Mouse (Mus musculus): ENCODE measurements around the gene Hnrnph2. TPM values are rescaled to one million over a fixed set of nuclear protein-coding genes. Genes with fewer than 3 reads are reported as not detected.

Gene Hnrnph2
- 164 and 210 TPM in 2 replicates for polyA plus RNA-seq (2016; fragmentation: Nextera tagmentation; extraction: Ambion mirVana)

DNA sequence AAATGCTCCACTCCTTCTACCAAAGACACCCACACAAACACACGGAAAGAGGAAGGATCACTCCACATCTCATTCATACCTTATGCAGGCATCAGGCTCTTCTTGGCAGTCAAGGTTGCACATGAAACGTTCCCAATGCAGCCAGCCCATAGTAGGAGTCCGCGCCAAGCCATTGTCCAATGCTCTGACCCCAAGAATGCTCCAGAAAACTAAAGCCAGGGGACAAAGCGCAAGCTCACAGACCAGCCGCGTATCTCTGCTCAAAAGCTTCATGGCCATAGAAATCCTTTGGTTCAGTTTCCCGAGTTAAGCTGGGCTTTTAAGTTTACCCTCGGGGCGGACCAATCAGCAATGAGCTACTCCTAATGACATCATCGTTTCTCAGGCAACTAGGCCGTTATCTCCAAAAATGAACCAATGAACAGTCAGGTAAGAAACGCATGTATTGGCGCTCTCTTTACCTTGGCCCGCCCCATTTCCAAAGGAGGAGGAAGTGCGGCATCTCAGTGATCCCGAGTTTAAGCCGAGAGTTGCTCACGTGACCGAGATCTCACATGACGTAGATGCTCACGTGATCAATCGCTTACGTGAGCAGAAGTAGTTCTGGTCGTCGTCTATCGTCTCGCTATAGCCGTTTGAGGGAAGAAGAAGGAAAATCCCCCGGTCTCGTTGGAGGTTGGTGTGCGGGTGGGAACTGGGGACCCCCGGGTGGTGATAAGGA lies at the start of gene Hnrnph2, which contains the start of gene Gla:
Gene Hnrnph2, plus strand, starts transcription at position 521 of the 721 bp plus-strand sequence.
Gene Gla, minus strand, starts transcription at position 467 of the 721 bp plus-strand sequence.
- Histone ChIP-seq H3K27me3 (ENCODE audit: insufficient read depth, poor library complexity, severe bottlenecking) (no peaks in the 10 kb centered on the region), H3K27ac (peak within 1 kb of the TSS; percentile 92), H3K4me1 (replicated peaks) (peaks cover 23% of the 10 kb centered on the region; the same call in 1 of the 2 replicates), H3K4me3 (peak within 1 kb of the TSS; percentile 61), H3K36me3 (peaks cover 11% of the 10 kb centered on the region; the same call in 1 of the 2 replicates), H3K9me3 (no peaks in the 10 kb centered on the region)
- WGBS: 18% methylated on average over 33 of the region's 33 CpGs
- peak; percentile 91 for DNase-seq (ENCODE audit: low spot score)

DNA sequence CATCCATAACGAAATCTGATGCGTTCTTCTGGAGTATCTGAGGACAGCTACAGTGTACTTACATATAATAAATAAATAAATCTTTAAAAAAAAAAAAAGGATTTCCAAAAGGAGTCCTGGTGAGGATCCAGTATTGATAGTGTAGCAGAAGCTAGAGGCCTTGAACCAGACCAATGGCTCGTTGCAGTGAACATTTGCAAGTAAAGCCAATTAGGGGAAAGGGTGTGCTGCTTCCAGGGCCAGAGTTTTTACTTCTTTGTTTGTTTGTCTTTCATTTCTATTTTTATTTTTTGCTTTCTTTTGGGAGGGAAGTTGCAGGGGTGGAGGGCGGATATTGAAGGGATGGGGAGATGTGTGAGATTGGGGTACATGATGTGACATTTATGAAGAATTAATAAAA lies 47.7 kb upstream of the Hnrnph2 start:
- H3K4me3 ChIP-seq: no peak overlapping the region
- no peaks in the 10 kb centered on the region for H3K4me1 ChIP-seq (replicated peaks)
- no peak overlapping the region for H3K27ac ChIP-seq
- no peaks in the 10 kb centered on the region for H3K9me3 ChIP-seq
- WGBS: 88% methylated on average over 4 of the region's 4 CpGs
- DNase-seq (ENCODE audit: low spot score): no peak
- H3K36me3 ChIP-seq: no peaks in the 10 kb centered on the region
- no peaks in the 10 kb centered on the region for H3K27me3 ChIP-seq (ENCODE audit: insufficient read depth, poor library complexity, severe bottlenecking)

DNA sequence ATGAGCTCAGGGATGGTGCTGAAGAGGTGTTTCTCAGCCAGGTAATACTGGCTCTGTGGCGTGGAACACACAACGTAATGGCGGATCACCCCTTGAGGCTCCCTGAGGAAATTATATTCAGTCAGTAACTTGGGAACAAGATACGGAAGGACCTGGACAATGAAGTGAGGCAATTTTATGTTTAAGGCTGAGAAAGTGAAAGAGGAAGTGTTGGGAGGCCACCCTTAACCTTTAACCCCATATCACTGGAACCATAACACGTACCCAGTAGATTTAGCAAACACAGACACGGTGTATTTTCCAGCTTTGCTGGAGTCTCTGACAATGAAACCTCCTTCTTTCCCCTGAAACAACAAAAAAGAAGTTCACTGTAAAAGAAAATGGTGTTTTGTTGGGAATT lies 46.6 kb upstream of the Hnrnph2 start:
- H3K4me3 ChIP-seq: no peak overlapping the region
- no peak for DNase-seq (ENCODE audit: low spot score)
- no peak overlapping the region for H3K27ac ChIP-seq
- H3K27me3 ChIP-seq (ENCODE audit: insufficient read depth, poor library complexity, severe bottlenecking): no peaks in the 10 kb centered on the region
- H3K9me3 ChIP-seq: no peaks in the 10 kb centered on the region
- no peaks in the 10 kb centered on the region for H3K36me3 ChIP-seq
- H3K4me1 ChIP-seq (replicated peaks): no peaks in the 10 kb centered on the region
- WGBS: 79% methylated on average over 6 of the region's 6 CpGs

DNA sequence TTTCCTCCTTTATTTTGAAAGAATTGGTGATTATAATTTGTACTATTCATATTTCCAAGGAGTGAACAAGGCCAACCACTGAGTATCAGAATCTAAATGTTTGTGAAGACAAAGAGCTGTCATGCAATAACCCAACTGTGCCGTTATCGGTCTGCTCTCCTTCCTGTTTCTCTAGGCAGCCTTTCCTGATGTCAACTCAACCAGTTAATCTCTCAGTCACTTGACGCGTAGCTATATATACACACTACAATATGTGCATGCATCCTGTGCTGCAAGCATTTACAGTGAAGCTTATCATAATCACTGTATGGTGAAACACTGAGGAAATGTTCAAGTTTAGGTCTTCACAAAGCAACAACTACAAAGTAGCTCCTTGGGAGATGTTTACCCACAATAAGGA lies 36.7 kb upstream of the Hnrnph2 start:
- no peaks in the 10 kb centered on the region for H3K36me3 ChIP-seq
- H3K9me3 ChIP-seq: no peaks in the 10 kb centered on the region
- H3K27ac ChIP-seq: no peak overlapping the region
- no peak overlapping the region for H3K4me3 ChIP-seq
- no peak for DNase-seq (ENCODE audit: low spot score)
- WGBS: 87% methylated on average over 4 of the region's 4 CpGs
- H3K27me3 ChIP-seq (ENCODE audit: insufficient read depth, poor library complexity, severe bottlenecking): peaks cover 7% of the 10 kb centered on the region; the same call in 1 of the 2 replicates
- H3K4me1 ChIP-seq (replicated peaks): no peaks in the 10 kb centered on the region

DNA sequence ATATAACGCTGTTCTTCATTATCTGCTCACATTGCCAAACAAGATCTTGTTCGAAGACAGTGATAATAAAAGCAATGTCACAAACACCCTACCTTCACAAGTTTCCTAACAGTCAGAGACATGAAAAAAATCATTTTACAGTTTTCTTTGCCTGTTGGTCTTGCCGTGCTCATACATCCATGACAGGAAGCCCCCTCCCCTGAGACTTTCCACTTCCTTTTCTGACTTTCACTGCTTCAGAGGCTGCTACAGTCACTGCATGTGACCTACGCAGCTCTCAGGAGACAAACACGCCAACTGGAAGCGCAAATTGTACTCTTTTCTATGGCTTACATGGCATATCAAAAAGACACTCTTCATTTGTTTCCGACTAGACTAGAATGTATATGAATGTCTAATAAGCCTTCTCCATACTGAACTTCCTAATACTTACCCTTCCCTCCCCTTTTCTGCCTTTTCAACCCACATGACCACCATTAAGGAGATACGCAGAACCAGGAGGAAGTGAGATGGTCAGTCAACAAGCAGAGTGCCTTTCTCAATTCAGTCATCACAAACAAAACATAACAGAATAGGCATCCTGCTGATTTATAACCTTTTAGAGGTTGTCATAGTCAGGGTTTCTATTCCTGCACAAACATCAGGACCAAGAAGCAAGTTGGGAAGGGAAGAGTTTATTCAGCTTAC lies 34.3 kb upstream of the Hnrnph2 start:
- no peak overlapping the region for H3K27ac ChIP-seq
- WGBS: 85% methylated on average over 8 of the region's 8 CpGs
- H3K9me3 ChIP-seq: no peaks in the 10 kb centered on the region
- no peak overlapping the region for H3K4me3 ChIP-seq
- no peaks in the 10 kb centered on the region for H3K36me3 ChIP-seq
- peaks cover 7% of the 10 kb centered on the region; the same call in 1 of the 2 replicates for H3K27me3 ChIP-seq (ENCODE audit: insufficient read depth, poor library complexity, severe bottlenecking)
- H3K4me1 ChIP-seq (replicated peaks): no peaks in the 10 kb centered on the region
- DNase-seq (ENCODE audit: low spot score): no peak

DNA sequence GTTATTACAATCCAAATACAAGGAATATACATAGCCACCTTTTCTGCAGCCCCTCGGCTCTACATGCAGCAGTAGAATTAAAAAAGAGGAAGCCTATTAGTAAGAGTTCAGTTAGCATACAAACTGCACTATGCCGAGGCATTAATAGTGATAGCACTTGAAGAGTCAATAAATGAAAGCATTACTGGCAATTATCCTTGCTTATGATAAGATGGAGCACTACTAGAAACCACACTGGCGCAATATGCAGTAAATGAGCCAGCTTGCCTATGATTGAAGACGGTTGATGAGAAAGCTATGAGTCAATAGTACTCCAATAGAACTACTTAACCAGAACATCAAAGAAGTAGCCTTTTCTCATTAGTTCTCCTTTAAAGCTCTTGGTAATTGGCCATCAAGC lies 23.1 kb upstream of the Hnrnph2 start:
- Histone ChIP-seq H3K36me3 (no peaks in the 10 kb centered on the region), H3K4me1 (replicated peaks) (no peaks in the 10 kb centered on the region), H3K27me3 (ENCODE audit: insufficient read depth, poor library complexity, severe bottlenecking) (no peaks in the 10 kb centered on the region), H3K27ac (no peak overlapping the region), H3K4me3 (no peak overlapping the region), H3K9me3 (no peaks in the 10 kb centered on the region)
- WGBS: 88% methylated on average over 4 of the region's 4 CpGs
- DNase-seq (ENCODE audit: low spot score): no peak

DNA sequence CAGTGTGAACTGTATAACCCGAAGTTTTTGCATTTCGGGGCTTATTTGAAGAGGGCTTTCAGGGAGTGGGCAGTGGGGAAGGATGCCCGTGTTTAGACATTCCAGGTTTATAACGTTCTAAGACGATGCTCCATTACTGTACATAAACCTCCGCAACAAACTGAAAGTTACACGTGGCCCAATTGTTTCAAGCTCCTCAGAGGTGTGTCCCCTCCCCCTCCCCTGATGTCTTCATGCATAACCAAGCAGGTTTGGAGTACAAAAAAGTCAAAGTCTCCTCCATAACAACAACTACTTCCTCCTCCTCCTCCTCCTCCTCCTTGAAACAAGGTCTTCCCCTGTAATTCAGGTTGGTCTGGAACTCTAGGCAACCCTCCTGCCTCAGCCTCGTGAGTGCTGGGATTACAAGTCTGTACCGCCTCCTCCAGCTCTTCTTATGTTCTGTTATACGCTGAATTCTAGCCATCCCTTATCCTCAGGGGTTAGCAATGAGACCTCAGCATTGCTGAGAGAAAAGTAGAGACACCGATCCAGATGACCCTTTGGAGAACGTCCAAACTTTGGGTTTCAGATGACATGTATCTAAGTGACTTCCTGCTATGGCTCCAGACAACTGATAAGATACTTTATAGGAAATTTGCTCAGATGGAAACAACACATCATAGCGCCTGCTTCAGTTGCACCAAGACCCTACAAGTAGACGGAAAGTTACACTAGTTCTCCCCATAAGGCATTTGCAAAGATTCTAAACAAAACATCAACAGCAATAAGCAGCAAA lies 20.3 kb upstream of the Hnrnph2 start:
- Histone ChIP-seq H3K36me3 (no peaks in the 10 kb centered on the region), H3K27ac (no peak overlapping the region), H3K4me1 (replicated peaks) (0 out of 2 replicates have a peak, but pooled peaks cover 3% of the 10 kb centered on the region), H3K27me3 (ENCODE audit: insufficient read depth, poor library complexity, severe bottlenecking) (no peaks in the 10 kb centered on the region), H3K4me3 (no peak overlapping the region), H3K9me3 (no peaks in the 10 kb centered on the region)
- no peak for DNase-seq (ENCODE audit: low spot score)
- WGBS: 88% methylated on average over 14 of the region's 14 CpGs

DNA sequence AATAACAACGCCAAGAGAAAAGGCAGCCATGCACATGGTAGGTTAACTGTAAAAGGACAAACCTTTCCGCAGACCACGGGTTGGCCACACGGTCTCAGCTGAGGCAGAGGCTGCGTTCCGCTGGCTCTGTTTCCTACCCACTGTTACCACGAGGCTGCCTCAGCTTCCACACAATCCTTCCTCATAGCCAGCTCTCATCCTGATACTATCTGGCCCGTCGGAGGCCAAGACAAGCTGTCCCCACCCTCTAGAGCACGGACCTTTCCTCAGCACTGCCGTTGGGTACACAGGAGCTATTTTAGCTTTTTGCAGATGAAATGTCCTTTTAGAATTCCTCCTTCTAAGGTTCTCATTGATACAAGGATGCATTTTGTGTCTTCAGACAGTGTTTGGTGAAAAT lies 18.7 kb upstream of the Hnrnph2 start:
- Histone ChIP-seq H3K36me3 (0 out of 2 replicates have a peak, but pooled peaks cover 3% of the 10 kb centered on the region), H3K4me3 (no peak overlapping the region), H3K27ac (no peak overlapping the region), H3K9me3 (no peaks in the 10 kb centered on the region), H3K4me1 (replicated peaks) (0 out of 2 replicates have a peak, but pooled peaks cover 8% of the 10 kb centered on the region), H3K27me3 (ENCODE audit: insufficient read depth, poor library complexity, severe bottlenecking) (no peaks in the 10 kb centered on the region)
- 86% methylated on average over 11 of the region's 11 CpGs for WGBS
- no peak for DNase-seq (ENCODE audit: low spot score)

DNA sequence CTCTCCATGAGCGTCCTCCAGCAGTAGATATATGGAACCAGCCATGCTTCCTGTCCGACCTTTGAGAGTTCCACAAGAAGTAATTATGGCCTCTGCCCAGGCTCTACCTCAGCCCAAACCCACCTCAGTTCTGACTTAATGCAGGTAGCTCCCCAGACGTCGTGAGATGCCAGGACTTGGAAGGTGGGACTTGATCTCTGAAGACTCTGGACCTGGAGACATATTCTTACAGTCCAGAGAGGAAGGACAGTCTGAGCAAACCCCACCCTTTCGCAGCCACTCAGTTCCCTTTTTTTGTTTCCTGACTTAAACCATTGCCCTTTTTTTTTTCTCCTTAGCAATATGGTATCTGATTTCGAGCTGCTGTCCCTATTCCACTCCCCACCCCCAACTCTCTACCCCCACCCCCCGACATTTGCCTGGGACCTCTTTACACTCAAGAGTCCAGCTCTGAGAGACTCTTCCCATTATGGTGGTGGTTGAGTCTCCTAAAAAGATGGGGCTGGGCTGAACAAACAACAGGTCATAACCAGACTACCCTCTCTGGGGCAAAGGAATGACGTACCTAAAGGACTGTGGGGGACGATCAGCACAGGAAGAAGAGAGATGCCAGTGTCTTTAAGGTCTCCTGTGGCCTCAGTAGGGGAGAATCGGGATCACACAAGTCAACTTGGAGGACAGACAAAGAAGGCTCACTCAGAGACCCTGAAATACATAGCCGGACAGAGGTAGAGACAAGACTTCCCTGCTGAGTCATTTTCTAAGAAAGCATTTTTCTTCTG lies 17.9 kb upstream of the Hnrnph2 start, which contains the start of gene Btk:
Gene Btk, minus strand, starts transcription at position 683 of the 782 bp plus-strand sequence.
- Histone ChIP-seq H3K9me3 (no peaks in the 10 kb centered on the region), H3K4me1 (replicated peaks) (0 out of 2 replicates have a peak, but pooled peaks cover 8% of the 10 kb centered on the region), H3K36me3 (peaks cover 11% of the 10 kb centered on the region; the same call in 1 of the 2 replicates), H3K27me3 (ENCODE audit: insufficient read depth, poor library complexity, severe bottlenecking) (no peaks in the 10 kb centered on the region), H3K4me3 (no peak within 1 kb of the TSS), H3K27ac (no peak within 1 kb of the TSS)
- no peak for DNase-seq (ENCODE audit: low spot score)
- WGBS: 82% methylated on average over 11 of the region's 11 CpGs

DNA sequence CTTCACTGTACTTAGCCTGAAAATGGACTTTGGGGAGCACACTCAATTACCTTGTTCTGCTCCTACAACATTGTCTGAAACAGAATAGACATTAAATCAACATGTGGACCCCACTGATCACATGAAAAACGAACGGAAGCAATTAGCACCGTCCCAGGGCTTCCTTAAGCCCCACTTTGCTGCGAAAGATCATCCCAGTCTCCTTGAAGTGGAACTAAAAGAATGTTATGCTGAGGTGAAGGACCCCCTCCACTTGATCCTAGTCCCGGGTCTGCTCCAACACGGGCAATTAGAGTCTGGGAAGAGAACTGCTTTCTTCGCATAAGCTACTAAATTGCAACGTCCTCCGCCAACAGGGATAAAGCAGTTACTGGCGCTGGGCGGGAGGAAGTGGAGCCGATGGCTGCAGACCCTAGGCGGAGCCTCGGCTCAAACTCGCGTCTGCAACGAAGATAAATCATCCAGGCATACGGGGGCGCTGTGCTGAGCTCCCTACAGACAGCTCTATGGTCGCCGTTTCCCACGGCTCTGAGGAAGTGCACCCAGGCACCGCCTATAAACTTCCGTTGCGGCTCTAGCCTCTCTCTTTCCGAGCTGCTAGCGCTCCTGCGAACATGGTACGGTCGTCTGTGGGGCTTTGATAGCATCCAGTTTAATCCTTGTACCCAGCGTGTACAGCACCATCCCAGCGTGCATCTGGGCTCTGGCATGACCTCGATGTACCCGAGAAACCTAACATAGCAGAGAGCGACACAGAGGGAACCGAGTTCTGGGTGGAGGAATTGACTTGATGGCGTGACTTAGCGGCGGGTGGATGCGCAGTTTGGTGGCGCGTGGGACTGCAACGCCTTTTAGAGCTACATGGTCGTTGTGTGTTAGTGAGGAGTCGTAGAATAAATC lies 15.6 kb upstream of the Hnrnph2 start, which contains the start of gene Rpl36a:
Gene Rpl36a, plus strand, starts transcription at position 552 of the 900 bp plus-strand sequence.
- Histone ChIP-seq H3K27me3 (ENCODE audit: insufficient read depth, poor library complexity, severe bottlenecking) (no peaks in the 10 kb centered on the region), H3K4me1 (replicated peaks) (0 out of 2 replicates have a peak, but pooled peaks cover 8% of the 10 kb centered on the region), H3K36me3 (peaks cover 32% of the 10 kb centered on the region), H3K27ac (peak within 1 kb of the TSS; percentile 89), H3K4me3 (peak within 1 kb of the TSS; percentile 62), H3K9me3 (no peaks in the 10 kb centered on the region)
- 18% methylated on average over 45 of the region's 45 CpGs for WGBS
- DNase-seq (ENCODE audit: low spot score): peak; percentile 88

DNA sequence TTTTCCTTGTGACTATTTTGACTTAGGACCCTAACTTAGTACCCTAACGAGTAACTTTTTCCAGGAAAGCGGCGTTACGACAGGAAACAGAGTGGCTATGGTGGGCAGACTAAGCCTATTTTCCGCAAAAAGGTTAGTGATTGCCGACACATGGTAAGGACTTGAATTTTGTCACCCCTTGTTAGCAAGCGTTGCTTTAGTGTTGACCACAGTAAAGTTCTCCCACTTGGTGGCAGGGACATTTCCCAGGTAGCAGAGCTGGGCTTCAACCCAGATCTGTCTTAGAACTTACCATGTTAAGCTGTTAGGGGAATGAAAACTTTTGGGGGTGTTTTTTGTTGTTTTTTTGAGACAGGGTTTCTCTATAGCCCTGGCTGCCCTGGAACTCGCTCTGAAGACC lies 14.5 kb upstream of the Hnrnph2 start:
- Histone ChIP-seq H3K27me3 (ENCODE audit: insufficient read depth, poor library complexity, severe bottlenecking) (no peaks in the 10 kb centered on the region), H3K9me3 (no peaks in the 10 kb centered on the region), H3K4me3 (peak overlapping the region; percentile 62), H3K4me1 (replicated peaks) (0 out of 2 replicates have a peak, but pooled peaks cover 8% of the 10 kb centered on the region), H3K36me3 (peaks cover 34% of the 10 kb centered on the region), H3K27ac (peak overlapping the region; percentile 89)
- 41% methylated on average over 8 of the region's 8 CpGs for WGBS
- no peak for DNase-seq (ENCODE audit: low spot score)
